Mouse (Mus musculus) forebrain, embryonic 11.5 days (tissue): Measurements from ENCODE around the gene Sidt1. TPM values are rescaled to one million over a fixed set of nuclear protein-coding genes. Genes with fewer than 3 reads are reported as not detected.

Experiments used
- ATAC-seq: fragments of 200-750 bp; cut with Nextera tagmentation; replicated peaks from 2 replicates; pipeline ENCODE4 v1.8.0; 2017; ENCODE audit warnings: moderate TSS enrichment; ENCODE audit not compliant: low FRiP score
- DNase-seq: peaks from one replicate; pipeline ENCODE4 v3.0.0-alpha.2; 2017; ENCODE audit warnings: low spot score
- H3K27ac ChIP-seq: fragments of 300-500 bp; sonication (generic); 2 replicates; pipeline ENCODE4 v1.5.1; 2014; ENCODE audit warnings: low read depth, low read length
- H3K27me3 ChIP-seq: fragments of 300-500 bp; sonication (generic); 2 replicates; pipeline ENCODE4 v1.6.1; 2014; ENCODE audit warnings: mild to moderate bottlenecking, low read length, mixed read lengths; ENCODE audit not compliant: control insufficient read depth, insufficient read depth
- H3K36me3 ChIP-seq: fragments of 300-500 bp; sonication (generic); 2 replicates; pipeline ENCODE4 v1.6.1; 2014; ENCODE audit warnings: mild to moderate bottlenecking, low read length, moderate library complexity, mixed read lengths; ENCODE audit not compliant: control insufficient read depth, insufficient read depth
- H3K4me1 ChIP-seq: fragments of 300-500 bp; sonication (generic); replicated peaks from 2 replicates; pipeline ENCODE4 v1.6.1; 2014; ENCODE audit warnings: low read length, mixed read lengths; ENCODE audit not compliant: control insufficient read depth, insufficient read depth
- H3K4me2 ChIP-seq: fragments of 300-500 bp; sonication (generic); 2 replicates; pipeline ENCODE4 v1.6.1; 2014; ENCODE audit warnings: low read depth, mild to moderate bottlenecking, low read length, moderate library complexity, mixed read lengths; ENCODE audit not compliant: severe bottlenecking
- H3K4me3 ChIP-seq: fragments of 300-500 bp; sonication (generic); 2 replicates; pipeline ENCODE4 v1.5.1; 2014; ENCODE audit warnings: low read depth, low read length
- H3K9ac ChIP-seq: fragments of 300-500 bp; sonication (generic); 2 replicates; pipeline ENCODE4 v1.6.1; 2014; ENCODE audit warnings: low read length
- H3K9me3 ChIP-seq: fragments of 300-500 bp; sonication (generic); 2 replicates; pipeline ENCODE4 v1.6.1; 2016; ENCODE audit warnings: low read length, mixed read lengths; ENCODE audit not compliant: control insufficient read depth
- WGBS: fragments of 180-500 bp; shearing (Covaris S2); extraction: QIAGEN DNeasy Blood & Tissue Kit; methylation state at CpG from one replicate; pipeline ENCODE4 v1.1.7; 2014; 5-methylcytosine and 5-hydroxymethylcytosine counted together
- polyA plus RNA-seq: library from polyadenylated mRNA; unstranded; fragments of >200 nt; fragmentation: Nextera tagmentation; extraction: Ambion mirVana; gene quantifications from 2 replicates; pipeline ENCODE4 v1.2.1, GENCODE M21; 2014

Sidt1 gene
- polyA plus RNA-seq, 1 experiment from 2014 or later, result 0.13 TPM

DNA sequence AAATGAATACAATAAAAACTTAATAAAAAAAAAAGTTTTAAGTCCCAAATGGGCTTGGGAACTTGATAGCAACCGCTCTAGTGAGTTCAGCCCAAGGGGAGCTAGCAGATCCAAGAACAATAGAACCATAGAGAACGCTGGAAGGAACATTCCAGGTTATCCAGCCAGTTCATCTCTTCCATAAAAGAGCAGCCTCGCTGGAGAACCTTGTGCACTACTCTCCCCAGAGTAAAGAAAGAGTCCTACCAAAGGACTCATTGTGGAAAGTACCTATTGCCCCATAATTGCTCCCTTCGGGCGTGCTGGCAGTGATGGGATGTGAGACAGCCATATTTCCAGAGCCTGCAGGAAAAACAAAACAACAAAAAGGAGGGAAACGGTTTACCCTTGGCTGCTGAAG is 63.4 kb downstream of the Sidt1 start:
- H3K4me3 ChIP-seq, result no peak overlapping the region
- DNase-seq (no peak), ATAC-seq (no peak)
- H3K27ac ChIP-seq, result no peak overlapping the region
- no peaks in the 10 kb centered on the region for H3K36me3 ChIP-seq
- H3K27me3 ChIP-seq, result no peaks in the 10 kb centered on the region
- 83% methylated on average over 6 of the region's 6 CpGs for WGBS
- no peaks in the 10 kb centered on the region for H3K9me3 ChIP-seq
- H3K4me1 ChIP-seq, result no peaks in the 10 kb centered on the region
- H3K4me2 ChIP-seq, result no peak overlapping the region
- H3K9ac ChIP-seq, result no peak overlapping the region

DNA sequence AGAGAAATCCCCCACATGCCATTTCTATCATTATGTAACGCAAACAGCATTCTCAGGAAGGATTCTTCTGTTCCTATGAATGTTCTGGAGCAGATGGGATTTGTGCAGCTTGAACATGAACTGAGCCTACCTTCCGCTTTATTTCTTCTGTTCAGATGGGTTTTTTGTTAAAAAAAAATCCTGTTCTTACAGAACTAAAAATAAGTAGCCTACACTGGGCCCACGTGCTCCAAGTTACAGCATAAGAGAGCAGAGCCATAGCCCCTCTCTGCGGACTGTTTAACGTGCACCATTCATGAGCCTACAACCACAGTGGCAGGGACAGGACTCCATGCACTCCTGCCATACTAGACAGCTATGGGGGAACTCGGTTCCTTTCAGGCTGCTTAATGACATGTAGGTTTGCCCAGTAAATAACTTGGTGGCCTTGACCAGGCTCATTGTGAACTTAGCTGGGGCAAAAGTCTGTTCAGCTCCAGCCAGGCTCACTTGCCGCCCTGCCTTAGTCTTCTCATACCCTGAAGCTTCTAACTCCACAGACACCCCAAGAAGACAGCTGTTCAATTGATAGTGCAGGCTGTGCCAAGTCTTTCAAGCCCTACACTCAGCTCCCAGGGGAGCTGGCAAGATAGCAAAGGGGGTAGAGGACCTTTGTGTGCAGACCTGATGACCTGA is 64.3 kb downstream of the Sidt1 start:
- 89% methylated on average over 7 of the region's 7 CpGs for whole genome bisulfite sequencing
- no peak for DNase-seq
- ATAC-seq, result no peak

DNA sequence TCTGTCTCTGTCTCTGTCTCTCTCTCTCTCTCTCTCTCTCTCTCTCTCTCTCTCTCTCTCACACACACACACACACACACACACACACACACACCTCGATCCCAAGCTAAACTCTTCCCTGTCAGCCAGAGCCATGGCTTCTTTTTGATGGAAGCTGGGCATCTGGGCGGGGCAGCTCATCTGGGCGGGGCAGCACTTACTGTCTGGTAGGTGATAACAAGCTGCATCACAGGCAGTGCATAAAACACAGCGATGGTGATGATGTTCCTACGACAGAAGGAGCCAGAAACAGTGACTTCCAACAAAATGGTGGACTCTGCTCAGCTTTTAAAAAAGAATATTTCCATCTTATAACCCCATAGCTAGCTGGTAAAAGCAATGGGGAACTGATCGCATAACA is 67.4 kb downstream of the Sidt1 start:
- no peaks in the 10 kb centered on the region for H3K27me3 ChIP-seq
- DNase-seq, result no peak
- ATAC-seq, result no peak
- no peak overlapping the region for H3K27ac ChIP-seq
- no peaks in the 10 kb centered on the region for H3K36me3 ChIP-seq
- no peak overlapping the region for H3K9ac ChIP-seq
- 92% methylated on average over 6 of the region's 6 CpGs for WGBS
- no peaks in the 10 kb centered on the region for H3K9me3 ChIP-seq
- H3K4me1 ChIP-seq, result no peaks in the 10 kb centered on the region
- no peak overlapping the region for H3K4me3 ChIP-seq
- H3K4me2 ChIP-seq, result no peak overlapping the region

More for the DNA sequence above, 64.3 kb downstream of the Sidt1 start:
- H3K4me3 ChIP-seq, result no peak overlapping the region
- no peak overlapping the region for H3K4me2 ChIP-seq
- no peaks in the 10 kb centered on the region for H3K4me1 ChIP-seq
- no peak overlapping the region for H3K27ac ChIP-seq
- no peak overlapping the region for H3K9ac ChIP-seq
- no peaks in the 10 kb centered on the region for H3K9me3 ChIP-seq
- H3K27me3 ChIP-seq, result no peaks in the 10 kb centered on the region
- no peaks in the 10 kb centered on the region for H3K36me3 ChIP-seq

DNA sequence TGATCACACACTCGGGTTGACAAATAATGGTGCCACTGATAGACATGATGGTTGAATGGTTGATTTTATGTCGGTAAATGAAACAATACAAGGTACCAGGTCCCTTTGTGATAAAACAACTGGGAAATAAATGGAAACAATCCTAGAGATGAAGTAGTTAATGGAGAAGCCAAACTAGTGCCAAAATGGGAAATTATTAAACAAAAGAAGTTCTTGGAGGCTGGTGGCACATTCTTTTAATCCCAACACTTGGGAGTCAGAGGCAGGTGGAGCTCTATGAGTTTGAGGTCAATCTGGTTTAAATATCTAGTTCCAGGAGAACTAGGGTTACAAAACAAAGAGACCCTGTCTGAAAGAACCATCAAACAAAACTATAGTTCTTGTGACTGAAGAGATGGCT is 68.1 kb downstream of the Sidt1 start:
- H3K9me3 ChIP-seq, result no peaks in the 10 kb centered on the region
- ATAC-seq, result no peak
- no peaks in the 10 kb centered on the region for H3K27me3 ChIP-seq
- H3K9ac ChIP-seq, result no peak overlapping the region
- H3K4me3 ChIP-seq, result no peak overlapping the region
- H3K4me1 ChIP-seq, result no peaks in the 10 kb centered on the region
- WGBS, result 65% methylated on average over 2 of the region's 2 CpGs
- no peak overlapping the region for H3K4me2 ChIP-seq
- no peaks in the 10 kb centered on the region for H3K36me3 ChIP-seq
- DNase-seq, result no peak
- no peak overlapping the region for H3K27ac ChIP-seq

DNA sequence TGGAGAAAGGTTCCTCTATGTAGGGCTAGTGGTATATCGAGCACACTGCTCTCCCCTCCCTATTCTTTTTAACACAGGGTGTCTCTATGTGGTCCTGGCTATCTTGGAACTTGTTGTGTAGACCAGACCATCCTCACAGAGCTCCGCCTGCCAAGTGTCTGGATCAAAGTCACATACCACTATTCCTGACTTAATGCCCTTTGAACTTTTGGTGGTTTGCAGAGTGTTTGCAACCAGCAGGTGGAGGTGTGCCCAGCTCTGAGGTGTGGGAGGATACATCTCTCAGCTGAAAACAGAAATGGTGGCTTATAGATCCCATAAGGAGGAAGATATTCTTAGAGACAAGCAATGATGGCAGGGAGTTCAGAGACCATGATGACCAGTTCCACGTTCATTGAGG is 75.5 kb downstream of the Sidt1 start:
- Histone ChIP-seq H3K4me3 (no peak overlapping the region), H3K4me2 (no peak overlapping the region), H3K27me3 (no peaks in the 10 kb centered on the region), H3K27ac (no peak overlapping the region), H3K36me3 (no peaks in the 10 kb centered on the region), H3K9me3 (no peaks in the 10 kb centered on the region), H3K9ac (no peak overlapping the region), H3K4me1 (no peaks in the 10 kb centered on the region)
- WGBS, result 91% methylated on average over 3 of the region's 3 CpGs
- DNase-seq (no peak), ATAC-seq (no peak)

DNA sequence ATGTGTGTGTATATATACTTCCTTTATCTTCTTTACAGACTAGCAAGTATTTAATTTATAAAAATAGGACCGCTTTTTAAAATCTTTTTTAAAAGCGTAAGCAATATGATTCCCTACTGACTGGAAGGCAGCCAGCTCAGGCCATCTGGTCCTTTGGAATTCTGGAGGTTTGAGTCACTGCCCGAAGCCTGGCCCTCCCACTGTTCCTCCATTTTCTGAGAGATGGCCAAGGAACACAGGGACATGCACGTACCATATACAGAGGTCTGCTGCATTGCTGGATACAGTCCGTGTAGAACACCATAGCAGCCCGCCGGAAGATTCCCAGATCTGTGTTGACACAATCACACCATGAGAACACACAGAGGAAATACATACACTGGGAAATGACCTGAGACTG is 78.3 kb downstream of the Sidt1 start:
- H3K27me3 ChIP-seq, result no peaks in the 10 kb centered on the region
- WGBS, result 94% methylated on average over 7 of the region's 7 CpGs
- H3K4me1 ChIP-seq, result no peaks in the 10 kb centered on the region
- DNase-seq (no peak), ATAC-seq (no peak)
- no peak overlapping the region for H3K4me3 ChIP-seq
- H3K27ac ChIP-seq, result no peak overlapping the region
- no peak overlapping the region for H3K9ac ChIP-seq
- no peaks in the 10 kb centered on the region for H3K36me3 ChIP-seq
- H3K9me3 ChIP-seq, result no peaks in the 10 kb centered on the region
- H3K4me2 ChIP-seq, result no peak overlapping the region

DNA sequence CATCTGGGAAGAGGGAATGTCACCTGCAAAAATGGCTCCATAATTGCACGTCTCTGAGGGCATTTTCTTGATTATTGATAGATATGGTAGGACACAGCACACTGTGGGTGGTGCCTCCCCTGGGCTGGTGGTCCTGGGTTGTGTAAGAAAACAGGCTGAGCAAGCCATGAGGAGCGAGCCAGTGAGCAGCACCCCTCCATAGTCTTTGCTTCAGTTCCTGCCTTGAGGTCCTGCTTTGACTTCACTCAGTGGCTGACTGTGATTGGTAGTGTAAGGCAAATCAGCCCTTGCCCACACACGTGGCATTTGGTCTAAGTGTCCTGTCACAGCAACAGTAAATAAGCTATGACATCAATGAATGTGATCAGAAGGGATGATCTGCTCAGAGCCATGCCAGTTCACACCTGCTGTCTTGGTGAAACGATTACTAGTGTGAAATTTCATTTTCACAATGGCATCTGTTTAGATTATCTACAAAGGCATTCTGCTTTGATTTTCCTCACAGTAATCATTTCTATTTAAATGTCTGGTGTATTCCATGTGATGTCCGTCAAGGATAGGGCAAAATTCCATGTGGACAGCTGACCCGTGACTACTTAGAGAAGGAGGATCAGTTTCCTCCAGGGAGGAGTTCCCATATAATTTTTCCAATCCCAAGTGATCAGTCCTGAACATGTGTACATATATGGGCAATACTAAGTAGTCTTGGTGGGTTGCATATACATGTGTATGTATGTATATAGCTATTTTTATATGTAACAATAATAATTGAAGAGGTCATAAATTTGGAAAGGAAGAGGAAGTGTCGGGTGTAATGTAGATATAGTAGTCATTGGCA is 79.0 kb downstream of the Sidt1 start:
- Histone ChIP-seq H3K9ac (no peak overlapping the region), H3K27ac (no peak overlapping the region), H3K4me2 (no peak overlapping the region), H3K36me3 (no peaks in the 10 kb centered on the region), H3K9me3 (no peaks in the 10 kb centered on the region), H3K4me3 (no peak overlapping the region), H3K27me3 (no peaks in the 10 kb centered on the region), H3K4me1 (no peaks in the 10 kb centered on the region)
- 79% methylated on average over 7 of the region's 7 CpGs for WGBS
- DNase-seq (no peak), ATAC-seq (no peak)

DNA sequence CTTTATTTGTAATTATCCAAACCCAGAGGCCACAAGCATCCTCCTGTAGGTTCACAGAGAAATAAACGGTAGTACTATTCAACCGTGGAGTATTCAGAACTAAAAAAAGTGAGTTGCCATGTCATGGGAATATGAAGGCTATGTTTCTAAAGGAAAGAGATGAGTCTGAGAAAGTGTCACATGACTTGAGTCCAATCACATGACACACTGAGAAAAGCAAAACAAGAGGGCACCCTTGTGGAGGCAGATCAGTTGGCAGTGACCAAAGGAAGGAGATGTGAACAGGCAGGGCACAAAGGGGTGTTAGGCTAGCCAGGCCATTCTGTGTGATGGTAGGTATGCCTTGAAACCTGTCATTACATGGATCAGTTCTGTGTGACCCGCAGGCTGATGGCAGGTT is 80.3 kb downstream of the Sidt1 start:
- Histone ChIP-seq H3K4me2 (no peak overlapping the region), H3K36me3 (no peaks in the 10 kb centered on the region), H3K9me3 (no peaks in the 10 kb centered on the region), H3K27ac (no peak overlapping the region), H3K4me1 (no peaks in the 10 kb centered on the region), H3K27me3 (no peaks in the 10 kb centered on the region), H3K4me3 (no peak overlapping the region), H3K9ac (no peak overlapping the region)
- DNase-seq (no peak), ATAC-seq (no peak)
- 90% methylated on average over 3 of the region's 3 CpGs for WGBS

DNA sequence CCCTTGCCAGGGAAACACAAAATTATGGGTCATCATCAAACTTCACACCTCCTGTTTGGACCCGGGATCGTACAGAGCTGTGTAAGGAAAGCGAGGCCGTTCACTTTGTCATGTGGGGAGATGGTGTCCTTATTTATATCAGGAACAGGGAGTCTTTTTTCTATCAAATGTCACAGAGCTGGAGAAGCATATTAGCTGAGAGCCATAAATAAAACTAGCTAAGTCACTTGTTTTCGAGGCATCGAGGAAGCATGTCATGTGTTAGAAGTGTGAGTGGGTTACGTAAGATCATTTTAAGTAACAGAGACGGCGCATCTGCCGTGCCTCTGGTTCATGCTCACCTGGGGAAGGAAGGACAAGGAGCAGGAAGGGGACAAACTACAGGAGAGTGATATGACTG is 83.0 kb downstream of the Sidt1 start:
- H3K4me1 ChIP-seq, result no peaks in the 10 kb centered on the region
- H3K36me3 ChIP-seq, result no peaks in the 10 kb centered on the region
- no peak overlapping the region for H3K9ac ChIP-seq
- WGBS, result 93% methylated on average over 10 of the region's 10 CpGs
- no peaks in the 10 kb centered on the region for H3K9me3 ChIP-seq
- ATAC-seq, result no peak
- no peak overlapping the region for H3K4me2 ChIP-seq
- no peaks in the 10 kb centered on the region for H3K27me3 ChIP-seq
- no peak for DNase-seq
- no peak overlapping the region for H3K27ac ChIP-seq
- no peak overlapping the region for H3K4me3 ChIP-seq
